Mouse (Mus musculus) megakaryocyte, embryonic 14.5 days (primary cell): ENCODE data around the gene Kmt5c.

Experiments
- FLI1 ChIP-seq: IDR thresholded peaks from 2 replicates; pipeline ENCODE4 v1.6.1; 2012; ENCODE audit warnings: low read length, inconsistent platforms, mixed read lengths
- GATA1 ChIP-seq: IDR thresholded peaks from 3 replicates; pipeline ENCODE4 v1.6.1; 2012; ENCODE audit warnings: mixed read lengths, low read length, inconsistent platforms, borderline replicate concordance

- TF ChIP-seq GATA1 (no peak), FLI1 (no peak)
Measured at GRCm38 (mm10) chr7:4795767-4796433, 56.0 kb downstream of the Kmt5c start.
